Mouse (Mus musculus): ENCODE data around the gene Phf21a.
A peak's percentile ranks its signal among the peaks of the same experiment; 100 is the strongest.

Gene Phf21a

DNA sequence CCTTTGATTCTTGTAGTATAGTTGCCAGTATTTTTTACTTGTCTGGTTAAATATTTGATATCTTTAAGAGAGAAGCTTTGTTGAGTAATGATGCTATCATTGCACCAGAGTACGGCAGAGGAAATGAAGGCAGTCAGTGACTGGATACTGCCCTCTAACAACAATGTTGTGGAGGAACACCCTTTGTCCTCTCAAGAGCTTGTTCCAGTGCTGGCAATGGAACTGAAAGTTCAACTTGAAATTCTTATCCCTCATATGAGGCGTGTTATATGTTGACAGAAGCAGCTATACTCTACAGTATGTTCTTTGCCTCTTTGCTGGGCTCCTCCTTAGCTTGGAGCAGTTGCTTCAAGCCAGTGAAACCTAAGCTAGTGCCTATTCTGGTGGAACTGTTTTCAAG lies 147.4 kb downstream of the Phf21a start:
- DNase-seq (ENCODE audit: low spot score): no peak

- no peak for DNase-seq (ENCODE audit: low spot score)
Measured at GRCm38 (mm10) chr2:92240816-92241215, 147.9 kb downstream of the Phf21a start.

DNA sequence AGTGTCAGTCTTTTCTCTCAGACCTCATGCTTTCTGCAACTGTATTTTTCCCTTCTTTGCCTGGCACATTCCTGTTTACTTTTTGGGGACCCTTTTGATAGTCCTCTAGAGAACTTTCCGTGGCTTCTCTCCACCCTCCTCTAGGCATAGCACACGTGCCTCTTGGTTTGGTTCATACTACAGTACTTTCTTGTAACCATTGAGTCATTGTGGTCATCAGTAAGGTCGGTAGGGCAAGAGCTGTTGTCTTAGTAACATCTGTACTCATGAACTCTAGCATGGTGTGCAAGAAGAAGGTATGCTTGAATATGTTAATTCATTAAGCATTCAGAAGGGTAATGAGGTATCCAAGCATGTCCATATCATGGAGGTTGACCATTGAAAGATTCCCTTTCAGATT lies 148.4 kb downstream of the Phf21a start:
- no peak for DNase-seq (ENCODE audit: low spot score)

DNA sequence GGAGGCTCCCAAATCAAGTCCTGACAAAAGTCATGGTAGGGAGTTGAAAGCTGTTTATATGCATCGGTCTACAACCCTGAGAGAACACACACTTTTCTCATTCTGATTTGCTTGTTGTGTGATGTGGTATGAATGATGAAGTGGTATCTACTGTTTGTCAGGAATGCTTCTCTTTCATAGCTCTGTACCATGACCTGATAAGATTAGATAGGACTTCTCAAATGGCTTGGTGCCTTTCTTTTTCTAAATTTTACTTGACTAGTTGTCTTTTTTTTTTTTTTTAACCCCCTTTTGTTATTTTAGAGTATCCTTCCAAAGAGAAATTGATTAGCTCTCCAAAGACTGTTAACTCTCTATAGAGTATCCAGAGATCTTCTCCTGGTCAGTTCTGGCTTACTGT lies 153.2 kb downstream of the Phf21a start:
- no peak for DNase-seq (ENCODE audit: low spot score)

GRCm38 (mm10) chr2:92247711-92248110 lies 154.8 kb downstream of the Phf21a start:
- DNase-seq (ENCODE audit: low spot score): no peak

GRCm38 (mm10) chr2:92250472-92250871 lies 157.6 kb downstream of the Phf21a start:
- no peak for DNase-seq (ENCODE audit: low spot score)

DNA sequence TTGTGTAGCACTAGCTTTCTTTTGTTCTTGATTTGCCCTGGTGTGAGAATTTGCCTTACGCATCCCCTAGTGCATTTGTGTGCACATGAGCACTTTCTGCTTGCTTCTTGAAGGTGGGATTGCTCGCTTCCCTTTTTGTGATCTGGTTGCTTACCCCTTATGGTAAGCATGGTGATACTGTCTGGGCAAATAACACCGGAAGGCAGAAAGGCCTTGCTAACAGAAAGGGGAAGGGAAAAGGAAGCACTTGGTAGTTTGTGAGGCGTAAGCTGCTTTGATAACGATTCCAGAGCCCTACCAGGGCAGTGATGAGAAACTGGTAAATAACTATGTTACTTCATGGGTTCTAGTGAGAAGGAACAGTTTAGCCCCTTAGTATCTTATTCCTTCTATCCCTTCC lies 160.9 kb downstream of the Phf21a start:
- no peak for DNase-seq (ENCODE audit: low spot score)

DNA sequence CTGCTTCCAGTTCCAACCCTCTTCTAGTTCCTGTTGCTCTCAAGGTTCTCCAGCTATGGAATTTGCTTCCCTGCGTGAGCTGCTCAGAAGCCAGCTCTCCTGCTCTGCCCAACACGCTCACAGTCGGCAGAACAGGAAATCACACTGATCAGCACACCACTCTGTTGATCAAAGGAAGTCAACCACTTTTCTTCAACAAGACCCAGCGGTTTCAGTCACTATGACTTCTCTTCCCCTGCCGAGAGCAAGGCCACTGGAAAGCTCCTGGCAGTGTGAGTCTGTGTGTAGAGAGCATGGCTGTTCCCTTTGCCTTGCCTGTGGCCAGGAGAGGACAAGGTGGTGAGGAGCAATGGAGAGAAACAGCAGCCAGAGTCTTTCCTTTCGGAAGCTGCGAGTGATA lies 163.2 kb downstream of the Phf21a start:
- no peak for DNase-seq (ENCODE audit: low spot score)

DNA sequence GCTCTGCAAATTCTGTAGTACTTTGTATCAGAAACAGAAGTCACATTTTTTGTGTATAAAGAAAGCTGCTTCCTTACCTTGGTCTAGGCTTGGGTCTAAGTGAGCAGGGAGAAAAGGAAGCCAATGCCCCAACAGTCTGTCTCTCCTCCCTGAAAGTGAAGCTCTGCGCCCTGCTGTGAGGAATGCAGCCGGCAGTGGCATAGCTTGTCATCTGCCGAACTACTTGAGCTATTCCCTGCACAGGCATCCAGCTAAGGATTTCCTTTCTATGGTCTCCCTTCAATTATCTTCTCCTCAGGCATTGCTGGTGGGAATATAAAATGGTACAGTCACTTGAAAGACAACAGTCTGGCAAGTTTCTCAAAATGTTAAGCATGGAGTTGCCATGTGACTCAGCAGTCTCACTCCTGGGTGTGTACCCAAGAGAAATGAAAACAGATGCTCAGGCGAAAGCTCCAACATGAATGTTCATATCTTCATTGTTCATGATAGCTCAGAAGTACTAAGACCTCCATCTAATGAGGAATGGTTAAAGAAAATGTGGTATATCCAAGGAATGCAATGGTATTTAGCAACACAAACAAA lies 164.5 kb downstream of the Phf21a start:
- DNase-seq (ENCODE audit: low spot score): peak; percentile 10

DNA sequence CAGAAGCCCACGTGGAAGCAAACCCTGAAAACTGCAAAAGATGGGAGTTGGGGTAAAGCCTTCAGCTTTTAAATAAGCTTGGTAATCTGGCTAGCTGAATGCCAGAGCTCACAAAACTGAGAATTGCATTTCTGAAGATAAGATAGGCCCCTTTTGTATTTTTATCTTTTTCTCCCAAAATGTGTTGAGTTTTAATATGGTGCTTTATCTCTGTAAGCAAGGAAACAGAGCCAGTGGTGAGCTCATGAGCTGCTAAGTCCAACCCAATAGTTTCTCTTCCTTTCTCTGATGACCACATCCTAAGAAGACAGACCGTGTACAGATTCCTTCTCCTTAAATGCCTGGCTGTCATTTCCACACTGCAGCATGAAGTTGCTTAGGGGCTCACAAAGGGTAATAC lies 167.0 kb downstream of the Phf21a start:
- DNase-seq (ENCODE audit: low spot score): no peak

- DNase-seq (ENCODE audit: low spot score): no peak
Measured at GRCm38 (mm10) chr2:92266100-92266617, 173.2 kb downstream of the Phf21a start.

- no peak for DNase-seq (ENCODE audit: low spot score)
Measured at GRCm38 (mm10) chr2:92269227-92269626, 176.3 kb downstream of the Phf21a start.

GRCm38 (mm10) chr2:92272510-92272909 lies 179.6 kb downstream of the Phf21a start:
- DNase-seq (ENCODE audit: low spot score): no peak

GRCm38 (mm10) chr2:92273101-92273801 lies 180.3 kb downstream of the Phf21a start:
- DNase-seq (ENCODE audit: low spot score): no peak

DNA sequence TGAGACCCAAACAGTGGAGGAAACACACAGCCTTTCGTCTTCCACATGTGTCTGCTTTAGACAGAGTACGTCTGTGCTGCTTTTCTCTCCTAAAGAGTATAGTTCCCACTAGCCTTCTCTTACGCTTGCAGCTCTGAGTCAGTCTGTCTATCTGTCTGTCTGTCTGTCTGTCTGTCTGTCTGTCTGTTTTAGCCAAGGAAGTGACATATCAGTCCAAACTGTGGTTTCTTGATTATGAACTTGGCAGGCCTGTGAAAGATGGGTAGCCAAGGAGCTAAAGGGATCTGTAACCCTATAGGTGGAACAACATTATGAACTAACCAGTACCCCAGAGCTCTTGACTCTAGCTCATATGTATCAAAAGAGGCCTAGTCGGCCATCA lies 180.9 kb downstream of the Phf21a start:
- DNase-seq (ENCODE audit: low spot score): no peak

- DNase-seq (ENCODE audit: low spot score): no peak
Measured at GRCm38 (mm10) chr2:92277787-92278186, 184.9 kb downstream of the Phf21a start.

DNA sequence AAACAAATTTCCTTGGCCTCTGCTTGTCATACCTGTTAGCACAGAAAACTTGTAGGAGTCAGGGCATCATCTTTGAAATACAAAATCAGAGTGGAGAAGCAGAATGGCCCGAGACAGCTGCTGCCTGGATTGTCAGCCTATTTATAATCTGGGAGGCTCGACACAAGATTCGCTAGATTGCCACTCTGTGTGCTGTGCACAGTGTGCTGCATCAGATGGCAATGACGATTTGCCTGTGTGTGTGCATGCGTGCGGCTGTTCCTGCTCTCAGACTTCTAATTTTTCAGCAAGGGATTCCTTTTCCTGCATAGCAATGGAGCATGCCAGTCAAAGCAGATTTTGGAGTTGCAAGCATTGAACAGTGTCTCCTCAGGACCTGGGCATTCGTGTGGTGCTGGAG lies 185.7 kb downstream of the Phf21a start:
- DNase-seq (ENCODE audit: low spot score): no peak

DNA sequence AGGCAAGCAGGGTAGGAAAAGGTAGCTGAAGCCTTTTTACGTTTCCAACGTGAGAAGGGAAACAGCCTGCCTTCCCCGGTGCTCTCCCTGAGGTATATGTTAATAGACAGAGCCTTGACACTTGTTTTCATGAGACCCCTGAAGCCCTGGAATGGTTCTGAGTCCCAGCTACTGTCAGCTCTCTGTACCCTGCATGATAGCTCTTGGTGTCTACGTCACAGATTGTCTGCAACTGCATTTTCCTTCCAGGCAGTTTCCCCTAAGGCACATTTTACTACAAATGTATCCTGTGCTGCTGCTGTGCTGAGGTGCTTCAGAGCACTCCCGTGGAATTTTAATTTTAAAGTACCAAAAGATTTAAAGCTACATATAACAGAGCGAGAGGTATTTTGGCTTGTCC lies 186.5 kb downstream of the Phf21a start:
- DNase-seq (ENCODE audit: low spot score): no peak

DNA sequence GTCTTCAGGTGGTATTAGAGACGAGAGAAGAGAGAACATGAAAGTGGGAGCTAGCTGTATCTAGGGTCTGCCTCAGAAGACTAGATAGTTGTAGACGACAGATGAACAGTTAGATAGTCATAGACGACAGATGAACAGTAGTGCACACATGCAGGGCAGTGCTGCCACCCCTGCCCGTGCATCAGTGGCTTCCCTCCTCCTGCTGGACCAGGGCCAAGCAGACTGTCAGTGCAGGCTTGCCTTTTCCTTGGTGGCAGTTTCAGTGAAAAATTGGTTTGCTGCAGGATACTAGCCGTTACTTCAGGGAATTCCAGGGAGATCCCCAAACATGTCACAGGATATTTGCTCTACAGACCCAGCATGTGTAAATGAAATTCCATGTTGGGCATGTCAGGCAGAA lies 192.7 kb downstream of the Phf21a start:
- no peak for DNase-seq (ENCODE audit: low spot score)

GRCm38 (mm10) chr2:92289335-92289734 lies 196.4 kb downstream of the Phf21a start:
- no peak for DNase-seq (ENCODE audit: low spot score)

- no peak for DNase-seq (ENCODE audit: low spot score)
Measured at GRCm38 (mm10) chr2:92291526-92291925, 198.6 kb downstream of the Phf21a start.

GRCm38 (mm10) chr2:92296402-92296801 lies 203.5 kb downstream of the Phf21a start:
- peak; percentile 94 for DNase-seq (ENCODE audit: low spot score)

- DNase-seq (ENCODE audit: low spot score): peak; percentile 5
Measured at GRCm38 (mm10) chr2:92299896-92300295, 207.0 kb downstream of the Phf21a start.
